Mouse (Mus musculus) lung, embryonic 16.5 days (tissue): ENCODE results near the gene Slc30a1. TPM values are rescaled to one million over a fixed set of nuclear protein-coding genes. Genes with fewer than 3 reads are reported as not detected.

Experiments used
- polyA plus RNA-seq: library from polyadenylated mRNA; unstranded; fragments of >200 nt; fragmentation: Nextera tagmentation; extraction: Ambion mirVana; gene quantifications from 2 replicates; pipeline ENCODE4 v1.2.1, GENCODE M21; 2015

The Slc30a1 gene
- polyA plus RNA-seq, 1 experiment from 2014 or later = 1.8 TPM

Other genes starting within 250 kb of the Slc30a1 start
- gene Lpgat1, start 188.9 kb upstream of the Slc30a1 start, polyA plus RNA-seq = 11.3 and 12.4 TPM in 2 replicates
- 52.9 and 54.5 TPM in 2 replicates for gene Nek2, start 85.3 kb upstream of the Slc30a1 start, polyA plus RNA-seq
- 2.9 and 3.8 TPM in 2 replicates for gene Rd3, start 70.6 kb downstream of the Slc30a1 start, polyA plus RNA-seq
- gene Traf5, start 185.8 kb downstream of the Slc30a1 start, polyA plus RNA-seq = 21.9 and 23.4 TPM in 2 replicates
- gene Rcor3, start 231.3 kb downstream of the Slc30a1 start, polyA plus RNA-seq = 29.2 and 30.3 TPM in 2 replicates